Mouse (Mus musculus): Measurements from ENCODE around the gene Dcaf6. TPM values are rescaled to one million over a fixed set of nuclear protein-coding genes. Genes with fewer than 3 reads are reported as not detected.

The Dcaf6 gene
- polyA plus RNA-seq, 1 experiment from 2014 or later: 8.8 TPM

GRCm38 (mm10) chr1:165388716-165389115 is 71.6 kb downstream of the Dcaf6 start:
- Histone ChIP-seq H3K36me3 (ENCODE audit: control insufficient read depth, insufficient read depth, low read length) (0 out of 2 replicates have a peak, but pooled peaks cover 2% of the 10 kb centered on the region), H3K27ac (ENCODE audit: low read depth, low read length) (no peak overlapping the region), H3K9me3 (ENCODE audit: control insufficient read depth, low read length) (no peaks in the 10 kb centered on the region), H3K4me2 (ENCODE audit: low read depth) (no peak overlapping the region), H3K4me3 (ENCODE audit: low read depth, low read length) (no peak overlapping the region), H3K9ac (ENCODE audit: low read length) (no peak overlapping the region), H3K4me1 (ENCODE audit: control insufficient read depth, insufficient read depth, low read length) (no peaks in the 10 kb centered on the region), H3K27me3 (ENCODE audit: control insufficient read depth, insufficient read depth, low read length) (no peaks in the 10 kb centered on the region)
- 77% methylated on average over 5 of the region's 5 CpGs for WGBS
- DNase-seq (ENCODE audit: low spot score) (no peak), ATAC-seq (ENCODE audit: insufficient read depth, low FRiP score, low TSS enrichment) (no peak)

- Histone ChIP-seq H3K27me3 (ENCODE audit: control insufficient read depth, insufficient read depth, low read length) (no peaks in the 10 kb centered on the region), H3K27ac (ENCODE audit: low read depth, low read length) (no peak overlapping the region), H3K4me1 (ENCODE audit: control insufficient read depth, insufficient read depth, low read length) (no peaks in the 10 kb centered on the region), H3K9ac (ENCODE audit: low read length) (no peak overlapping the region), H3K9me3 (ENCODE audit: control insufficient read depth, low read length) (no peaks in the 10 kb centered on the region), H3K4me3 (ENCODE audit: low read depth, low read length) (no peak overlapping the region), H3K4me2 (ENCODE audit: low read depth) (no peak overlapping the region), H3K36me3 (ENCODE audit: control insufficient read depth, insufficient read depth, low read length) (0 out of 2 replicates have a peak, but pooled peaks cover 2% of the 10 kb centered on the region)
- ATAC-seq (ENCODE audit: insufficient read depth, low FRiP score, low TSS enrichment) (no peak), DNase-seq (ENCODE audit: low spot score) (no peak)
- WGBS: 81% methylated on average over 9 of the region's 9 CpGs
Observed at GRCm38 (mm10) chr1:165386525-165386923, 73.8 kb downstream of the Dcaf6 start.

- H3K4me2 ChIP-seq (ENCODE audit: low read depth): no peak overlapping the region
- 87% methylated on average over 14 of the region's 14 CpGs for WGBS
- H3K27ac ChIP-seq (ENCODE audit: low read depth, low read length): no peak overlapping the region
- H3K4me3 ChIP-seq (ENCODE audit: low read depth, low read length): no peak overlapping the region
- ATAC-seq (ENCODE audit: insufficient read depth, low FRiP score, low TSS enrichment) (no peak), DNase-seq (ENCODE audit: low spot score) (no peak)
- no peaks in the 10 kb centered on the region for H3K27me3 ChIP-seq (ENCODE audit: control insufficient read depth, insufficient read depth, low read length)
- H3K9me3 ChIP-seq (ENCODE audit: control insufficient read depth, low read length): no peaks in the 10 kb centered on the region
- 0 out of 2 replicates have a peak, but pooled peaks cover 2% of the 10 kb centered on the region for H3K36me3 ChIP-seq (ENCODE audit: control insufficient read depth, insufficient read depth, low read length)
- H3K4me1 ChIP-seq (ENCODE audit: control insufficient read depth, insufficient read depth, low read length): no peaks in the 10 kb centered on the region
- H3K9ac ChIP-seq (ENCODE audit: low read length): no peak overlapping the region
Observed at GRCm38 (mm10) chr1:165385810-165386524, 74.3 kb downstream of the Dcaf6 start.

GRCm38 (mm10) chr1:165373839-165374238 is 86.4 kb downstream of the Dcaf6 start:
- no peak for DNase-seq (ENCODE audit: low spot score)
- 80% methylated on average over 9 of the region's 9 CpGs for WGBS

GRCm38 (mm10) chr1:165370990-165371389 is 89.3 kb downstream of the Dcaf6 start:
- 85% methylated on average over 4 of the region's 4 CpGs for WGBS
- DNase-seq (ENCODE audit: low spot score) (no peak), ATAC-seq (ENCODE audit: insufficient read depth, low FRiP score, low TSS enrichment) (no peak)
- no peaks in the 10 kb centered on the region for H3K27me3 ChIP-seq (ENCODE audit: control insufficient read depth, insufficient read depth, low read length)
- H3K36me3 ChIP-seq (ENCODE audit: control insufficient read depth, insufficient read depth, low read length): no peaks in the 10 kb centered on the region
- H3K4me3 ChIP-seq (ENCODE audit: low read depth, low read length): no peak overlapping the region
- no peaks in the 10 kb centered on the region for H3K4me1 ChIP-seq (ENCODE audit: control insufficient read depth, insufficient read depth, low read length)
- no peak overlapping the region for H3K27ac ChIP-seq (ENCODE audit: low read depth, low read length)
- no peak overlapping the region for H3K9ac ChIP-seq (ENCODE audit: low read length)
- H3K4me2 ChIP-seq (ENCODE audit: low read depth): no peak overlapping the region
- H3K9me3 ChIP-seq (ENCODE audit: control insufficient read depth, low read length): no peaks in the 10 kb centered on the region

More at GRCm38 (mm10) chr1:165373839-165374238, 86.4 kb downstream of the Dcaf6 start:
- H3K9ac ChIP-seq (ENCODE audit: low read length): no peak overlapping the region
- H3K27ac ChIP-seq (ENCODE audit: low read depth, low read length): no peak overlapping the region
- no peaks in the 10 kb centered on the region for H3K9me3 ChIP-seq (ENCODE audit: control insufficient read depth, low read length)
- ATAC-seq (ENCODE audit: insufficient read depth, low FRiP score, low TSS enrichment): no peak
- H3K4me3 ChIP-seq (ENCODE audit: low read depth, low read length): no peak overlapping the region
- H3K27me3 ChIP-seq (ENCODE audit: control insufficient read depth, insufficient read depth, low read length): no peaks in the 10 kb centered on the region
- no peaks in the 10 kb centered on the region for H3K36me3 ChIP-seq (ENCODE audit: control insufficient read depth, insufficient read depth, low read length)
- no peak overlapping the region for H3K4me2 ChIP-seq (ENCODE audit: low read depth)
- no peaks in the 10 kb centered on the region for H3K4me1 ChIP-seq (ENCODE audit: control insufficient read depth, insufficient read depth, low read length)

GRCm38 (mm10) chr1:165365057-165365456 is 95.2 kb downstream of the Dcaf6 start:
- Histone ChIP-seq H3K9ac (ENCODE audit: low read length) (no peak overlapping the region), H3K27ac (ENCODE audit: low read depth, low read length) (no peak overlapping the region), H3K27me3 (ENCODE audit: control insufficient read depth, insufficient read depth, low read length) (no peaks in the 10 kb centered on the region), H3K9me3 (ENCODE audit: control insufficient read depth, low read length) (no peaks in the 10 kb centered on the region), H3K4me3 (ENCODE audit: low read depth, low read length) (no peak overlapping the region), H3K36me3 (ENCODE audit: control insufficient read depth, insufficient read depth, low read length) (no peaks in the 10 kb centered on the region), H3K4me1 (ENCODE audit: control insufficient read depth, insufficient read depth, low read length) (no peaks in the 10 kb centered on the region), H3K4me2 (ENCODE audit: low read depth) (no peak overlapping the region)
- WGBS: 86% methylated on average over 3 of the region's 3 CpGs
- no peak for ATAC-seq (ENCODE audit: insufficient read depth, low FRiP score, low TSS enrichment)
- DNase-seq (ENCODE audit: low spot score): no peak

- no peak for ATAC-seq (ENCODE audit: insufficient read depth, low FRiP score, low TSS enrichment)
- Histone ChIP-seq H3K36me3 (ENCODE audit: control insufficient read depth, insufficient read depth, low read length) (no peaks in the 10 kb centered on the region), H3K9ac (ENCODE audit: low read length) (no peak overlapping the region), H3K4me1 (ENCODE audit: control insufficient read depth, insufficient read depth, low read length) (no peaks in the 10 kb centered on the region), H3K27me3 (ENCODE audit: control insufficient read depth, insufficient read depth, low read length) (no peaks in the 10 kb centered on the region), H3K9me3 (ENCODE audit: control insufficient read depth, low read length) (no peaks in the 10 kb centered on the region), H3K4me3 (ENCODE audit: low read depth, low read length) (no peak overlapping the region), H3K4me2 (ENCODE audit: low read depth) (no peak overlapping the region), H3K27ac (ENCODE audit: low read depth, low read length) (no peak overlapping the region)
- 85% methylated on average over 2 of the region's 2 CpGs for WGBS
- no peak for DNase-seq (ENCODE audit: low spot score)
Observed at GRCm38 (mm10) chr1:165363271-165363670, 97.0 kb downstream of the Dcaf6 start.

GRCm38 (mm10) chr1:165356347-165356746 is 103.9 kb downstream of the Dcaf6 start:
- Histone ChIP-seq H3K9me3 (ENCODE audit: control insufficient read depth, low read length) (no peaks in the 10 kb centered on the region), H3K36me3 (ENCODE audit: control insufficient read depth, insufficient read depth, low read length) (no peaks in the 10 kb centered on the region), H3K27me3 (ENCODE audit: control insufficient read depth, insufficient read depth, low read length) (no peaks in the 10 kb centered on the region), H3K4me1 (ENCODE audit: control insufficient read depth, insufficient read depth, low read length) (no peaks in the 10 kb centered on the region), H3K4me3 (ENCODE audit: low read depth, low read length) (no peak overlapping the region), H3K27ac (ENCODE audit: low read depth, low read length) (no peak overlapping the region), H3K9ac (ENCODE audit: low read length) (no peak overlapping the region), H3K4me2 (ENCODE audit: low read depth) (no peak overlapping the region)
- ATAC-seq (ENCODE audit: insufficient read depth, low FRiP score, low TSS enrichment) (no peak), DNase-seq (ENCODE audit: low spot score) (no peak)
- 83% methylated on average over 2 of the region's 2 CpGs for WGBS

- no peaks in the 10 kb centered on the region for H3K27me3 ChIP-seq (ENCODE audit: control insufficient read depth, insufficient read depth, low read length)
Observed at GRCm38 (mm10) chr1:165348627-165349026, 111.6 kb downstream of the Dcaf6 start.

More at GRCm38 (mm10) chr1:165348627-165349026, 111.6 kb downstream of the Dcaf6 start:
- Histone ChIP-seq H3K4me1 (ENCODE audit: control insufficient read depth, insufficient read depth, low read length) (no peaks in the 10 kb centered on the region), H3K27ac (ENCODE audit: low read depth, low read length) (no peak overlapping the region), H3K4me3 (ENCODE audit: low read depth, low read length) (no peak overlapping the region), H3K4me2 (ENCODE audit: low read depth) (no peak overlapping the region), H3K9me3 (ENCODE audit: control insufficient read depth, low read length) (no peaks in the 10 kb centered on the region), H3K36me3 (ENCODE audit: control insufficient read depth, insufficient read depth, low read length) (no peaks in the 10 kb centered on the region), H3K9ac (ENCODE audit: low read length) (no peak overlapping the region)
- no peak for ATAC-seq (ENCODE audit: insufficient read depth, low FRiP score, low TSS enrichment)
- DNase-seq (ENCODE audit: low spot score): no peak

Data from neural tube, embryonic 11.5 days (tissue).